Mouse (Mus musculus) hindbrain, postnatal 0 days (tissue): Measurements from ENCODE around the gene Mocs2. TPM values are rescaled to one million over a fixed set of nuclear protein-coding genes. Genes with fewer than 3 reads are reported as not detected.

Experiments used
- ATAC-seq: fragments of 200-750 bp; cut with Nextera tagmentation; 2 replicates; pipeline ENCODE4 v1.8.0; 2017; ENCODE audit warnings: mild to moderate bottlenecking, moderate TSS enrichment, moderate library complexity
- DNase-seq: peaks from one replicate; pipeline ENCODE4 v3.0.0-alpha.2; 2015; ENCODE audit warnings: low spot score
- H3K27ac ChIP-seq: fragments of 300-500 bp; sonication (generic); 2 replicates; pipeline ENCODE4 v1.5.1; 2014; ENCODE audit warnings: mild to moderate bottlenecking
- H3K27me3 ChIP-seq: fragments of 300-500 bp; sonication (generic); 2 replicates; pipeline ENCODE4 v1.6.1; 2014; ENCODE audit warnings: low read length, mixed read lengths; ENCODE audit not compliant: insufficient read depth
- H3K36me3 ChIP-seq: fragments of 300-500 bp; sonication (generic); 2 replicates; pipeline ENCODE4 v1.6.1; 2014; ENCODE audit warnings: low read length, mixed read lengths; ENCODE audit not compliant: insufficient read depth
- H3K4me1 ChIP-seq: fragments of 300-500 bp; sonication (generic); 2 replicates; pipeline ENCODE4 v1.6.1; 2014; ENCODE audit warnings: antibody characterized with exemption, low read length, mixed read lengths; ENCODE audit not compliant: insufficient read depth
- H3K4me2 ChIP-seq: fragments of 300-500 bp; sonication (generic); 2 replicates; pipeline ENCODE4 v1.6.1; 2014; ENCODE audit warnings: low read depth, mild to moderate bottlenecking, low read length, moderate library complexity, mixed read lengths
- H3K4me3 ChIP-seq: fragments of 300-500 bp; sonication (generic); 2 replicates; pipeline ENCODE4 v1.5.1; 2014; ENCODE audit warnings: low read length
- H3K9ac ChIP-seq: fragments of 300-500 bp; sonication (generic); replicated peaks from 2 replicates; pipeline ENCODE4 v1.6.1; 2014; ENCODE audit warnings: mild to moderate bottlenecking, low read length, moderate library complexity, mixed read lengths
- H3K9me3 ChIP-seq: fragments of 300-500 bp; sonication (generic); 2 replicates; pipeline ENCODE4 v1.6.1; 2016; ENCODE audit warnings: low read length, mixed read lengths
- CTCF ChIP-seq: IDR thresholded peaks from 2 replicates; pipeline ENCODE4 v1.5.1; 2016; ENCODE audit warnings: antibody characterized with exemption, control low read depth, low read depth
- WGBS: fragments of 180-500 bp; shearing (Covaris S2); extraction: QIAGEN DNeasy Blood & Tissue Kit; methylation state at CpG from one replicate; pipeline ENCODE4 v1.1.7; 2014; 5-methylcytosine and 5-hydroxymethylcytosine counted together
- polyA plus RNA-seq: library from polyadenylated mRNA; unstranded; fragments of >200 nt; fragmentation: Nextera tagmentation; extraction: Ambion mirVana; gene quantifications from 2 replicates; pipeline ENCODE4 v1.2.1, GENCODE M21; 2015
- total RNA-seq: library from RNA; depleted of rRNA; stranded (reverse); fragments of >200 nt; gene quantifications from 2 replicates; pipeline ENCODE4 v1.2.3, GENCODE M21; 2014

The Mocs2 gene
- total and polyA plus RNA-seq, 2 experiments from 2014 or later = 47.2 to 142 TPM

- Histone ChIP-seq H3K27me3 (no peaks in the 10 kb centered on the region), H3K9me3 (no peaks in the 10 kb centered on the region), H3K4me3 (no peak overlapping the region), H3K9ac (no peak overlapping the region), H3K27ac (no peak overlapping the region), H3K4me1 (no peaks in the 10 kb centered on the region; the same call in 1 of the 2 replicates), H3K4me2 (no peak overlapping the region), H3K36me3 (no peaks in the 10 kb centered on the region)
- ATAC-seq = no peak
- no peak for DNase-seq
- TF ChIP-seq CTCF = no peak
- 89% methylated on average over 7 of the region's 7 CpGs for WGBS
Measured at GRCm38 (mm10) chr13:114837061-114837460, 19.0 kb downstream of the Mocs2 start.

- peak; percentile 88 for DNase-seq
- Histone ChIP-seq H3K4me3 (no peak overlapping the region), H3K27ac (peak overlapping the region; percentile 71), H3K9ac (no peak overlapping the region), H3K4me1 (no peaks in the 10 kb centered on the region; the same call in 1 of the 2 replicates), H3K9me3 (no peaks in the 10 kb centered on the region), H3K4me2 (no peak overlapping the region), H3K36me3 (no peaks in the 10 kb centered on the region), H3K27me3 (no peaks in the 10 kb centered on the region)
- ATAC-seq = peak; percentile 93
- TF ChIP-seq CTCF = peak; percentile 11; the same call in 1 of the 2 replicates
- WGBS = 25% methylated on average over 5 of the region's 5 CpGs
Measured at GRCm38 (mm10) chr13:114838535-114838990, 20.5 kb downstream of the Mocs2 start.

- H3K36me3 ChIP-seq = no peaks in the 10 kb centered on the region
- no peak overlapping the region for H3K4me3 ChIP-seq
- DNase-seq = peak; percentile 15
- ATAC-seq = peak; percentile 59; the same call in 1 of the 2 replicates
- H3K27ac ChIP-seq = peak overlapping the region; percentile 71
- H3K9me3 ChIP-seq = no peaks in the 10 kb centered on the region
- H3K4me1 ChIP-seq = no peaks in the 10 kb centered on the region; the same call in 1 of the 2 replicates
- no peaks in the 10 kb centered on the region for H3K27me3 ChIP-seq
- H3K4me2 ChIP-seq = no peak overlapping the region
- TF ChIP-seq CTCF = no peak
- no peak overlapping the region for H3K9ac ChIP-seq
- WGBS = 59% methylated on average over 9 of the region's 9 CpGs
Measured at GRCm38 (mm10) chr13:114839098-114839497, 21.1 kb downstream of the Mocs2 start.

- no peak for ATAC-seq
- no peak for TF ChIP-seq CTCF
- 93% methylated on average over 4 of the region's 4 CpGs for WGBS
Measured at GRCm38 (mm10) chr13:114840545-114840944, 22.5 kb downstream of the Mocs2 start.

GRCm38 (mm10) chr13:114843318-114843717 lies 25.3 kb downstream of the Mocs2 start:
- no peak for ATAC-seq
- Histone ChIP-seq H3K4me2 (no peak overlapping the region), H3K4me3 (no peak overlapping the region), H3K27me3 (no peaks in the 10 kb centered on the region), H3K9ac (no peak overlapping the region), H3K4me1 (no peaks in the 10 kb centered on the region; the same call in 1 of the 2 replicates), H3K36me3 (no peaks in the 10 kb centered on the region), H3K9me3 (no peaks in the 10 kb centered on the region), H3K27ac (no peak overlapping the region)
- no peak for DNase-seq
- WGBS = 86% methylated on average over 1 of the region's 1 CpGs
- TF ChIP-seq CTCF = no peak

More at GRCm38 (mm10) chr13:114840545-114840944, 22.5 kb downstream of the Mocs2 start:
- no peak overlapping the region for H3K4me2 ChIP-seq
- H3K27me3 ChIP-seq = no peaks in the 10 kb centered on the region
- H3K4me1 ChIP-seq = no peaks in the 10 kb centered on the region; the same call in 1 of the 2 replicates
- no peaks in the 10 kb centered on the region for H3K9me3 ChIP-seq
- H3K4me3 ChIP-seq = no peak overlapping the region
- DNase-seq = no peak
- H3K27ac ChIP-seq = no peak overlapping the region
- no peaks in the 10 kb centered on the region for H3K36me3 ChIP-seq
- no peak overlapping the region for H3K9ac ChIP-seq

- DNase-seq (no peak), ATAC-seq (no peak)
- TF ChIP-seq CTCF = no peak
- Histone ChIP-seq H3K9ac (no peak overlapping the region), H3K4me3 (no peak overlapping the region), H3K36me3 (no peaks in the 10 kb centered on the region), H3K9me3 (no peaks in the 10 kb centered on the region), H3K27ac (no peak overlapping the region), H3K4me2 (no peak overlapping the region), H3K4me1 (no peaks in the 10 kb centered on the region), H3K27me3 (no peaks in the 10 kb centered on the region)
- 86% methylated on average over 6 of the region's 6 CpGs for WGBS
Measured at GRCm38 (mm10) chr13:114845804-114846203, 27.8 kb downstream of the Mocs2 start.

- H3K27ac ChIP-seq = no peak overlapping the region
- H3K4me3 ChIP-seq = no peak overlapping the region
- TF ChIP-seq CTCF = no peak
- H3K9ac ChIP-seq = no peak overlapping the region
- no peak for ATAC-seq
- no peak overlapping the region for H3K4me2 ChIP-seq
- no peaks in the 10 kb centered on the region for H3K9me3 ChIP-seq
- DNase-seq = no peak
- WGBS = 63% methylated on average over 3 of the region's 3 CpGs
- H3K27me3 ChIP-seq = no peaks in the 10 kb centered on the region
- H3K36me3 ChIP-seq = no peaks in the 10 kb centered on the region
- H3K4me1 ChIP-seq = no peaks in the 10 kb centered on the region
Measured at GRCm38 (mm10) chr13:114848945-114849344, 30.9 kb downstream of the Mocs2 start.
